Mouse (Mus musculus) heart, embryonic 13.5 days (tissue): Measurements from ENCODE around the gene Nup210. TPM values are rescaled to one million over a fixed set of nuclear protein-coding genes. Genes with fewer than 3 reads are reported as not detected.
A peak's percentile ranks its signal among the peaks of the same experiment; 100 is the strongest.
"Not testable (repeated sequence)": the region's sequence is repeated elsewhere in the genome, so short reads cannot be mapped to it uniquely, and the experiment has no call there.

ENCODE experiments used
- ATAC-seq: fragments of 200-750 bp; cut with Nextera tagmentation; 2 replicates; pipeline ENCODE4 v1.8.0; 2017; ENCODE audit warnings: moderate TSS enrichment; ENCODE audit not compliant: insufficient number of reproducible peaks, low FRiP score, low TSS enrichment; ENCODE audit errors: extremely low read depth
- H3K27ac ChIP-seq: fragments of 300-500 bp; sonication (generic); replicated peaks from 2 replicates; pipeline ENCODE4 v1.5.1; 2015; ENCODE audit warnings: moderate library complexity, mild to moderate bottlenecking, inconsistent platforms
- H3K27me3 ChIP-seq: fragments of 300-500 bp; sonication (generic); replicated peaks from 2 replicates; pipeline ENCODE4 v1.6.1; 2015; ENCODE audit warnings: mild to moderate bottlenecking, inconsistent platforms
- H3K36me3 ChIP-seq: fragments of 300-500 bp; sonication (generic); 2 replicates; pipeline ENCODE4 v1.6.1; 2015; ENCODE audit warnings: mild to moderate bottlenecking, inconsistent platforms
- H3K4me1 ChIP-seq: fragments of 300-500 bp; sonication (generic); 2 replicates; pipeline ENCODE4 v1.6.1; 2015; ENCODE audit warnings: inconsistent platforms
- H3K4me2 ChIP-seq: fragments of 300-500 bp; sonication (generic); 2 replicates; pipeline ENCODE4 v1.6.1; 2015; ENCODE audit warnings: inconsistent platforms, mild to moderate bottlenecking, moderate library complexity
- H3K4me3 ChIP-seq: fragments of 300-500 bp; sonication (generic); 2 replicates; pipeline ENCODE4 v1.5.1; 2015; ENCODE audit warnings: moderate library complexity, mild to moderate bottlenecking, inconsistent platforms
- H3K9ac ChIP-seq: fragments of 300-500 bp; sonication (generic); 2 replicates; pipeline ENCODE4 v1.6.1; 2015; ENCODE audit warnings: inconsistent platforms, mild to moderate bottlenecking, moderate library complexity
- H3K9me3 ChIP-seq: fragments of 300-500 bp; sonication (generic); 2 replicates; pipeline ENCODE4 v1.6.1; 2016; ENCODE audit warnings: inconsistent platforms
- WGBS: fragments of 180-500 bp; shearing (Covaris S2); methylation state at CpG from one replicate; pipeline ENCODE4 v1.1.7; 2015; ENCODE audit warnings: mixed read lengths; 5-methylcytosine and 5-hydroxymethylcytosine counted together
- polyA plus RNA-seq: library from polyadenylated mRNA; unstranded; fragments of >200 nt; fragmentation: Nextera tagmentation; extraction: Ambion mirVana; gene quantifications from 2 replicates; pipeline ENCODE4 v1.2.1, GENCODE M21; 2015

Gene Nup210
- polyA plus RNA-seq, 1 experiment from 2014 or later = 7.6 TPM

- WGBS = 77% methylated on average over 1 of the region's 1 CpGs
Observed at GRCm38 (mm10) chr6:91103421-91103820, 13.2 kb downstream of the Nup210 start.

GRCm38 (mm10) chr6:91100621-91101020 lies 16.0 kb downstream of the Nup210 start:
- Histone ChIP-seq H3K4me3 (no peak overlapping the region), H3K4me2 (no peak overlapping the region), H3K36me3 (peaks cover 21% of the 10 kb centered on the region), H3K9me3 (no peaks in the 10 kb centered on the region), H3K27ac (no peak overlapping the region), H3K4me1 (peaks cover 18% of the 10 kb centered on the region), H3K9ac (no peak overlapping the region), H3K27me3 (no peaks in the 10 kb centered on the region)
- 73% methylated on average over 5 of the region's 5 CpGs for WGBS
- no peak for ATAC-seq

More at GRCm38 (mm10) chr6:91103421-91103820, 13.2 kb downstream of the Nup210 start:
- not testable (repeated sequence) for H3K27me3 ChIP-seq, H3K36me3 ChIP-seq, H3K9me3 ChIP-seq, H3K4me3 ChIP-seq, ATAC-seq, H3K4me2 ChIP-seq, H3K27ac ChIP-seq, H3K9ac ChIP-seq
- peaks cover 18% of the 10 kb centered on the region for H3K4me1 ChIP-seq

GRCm38 (mm10) chr6:91097879-91098278 lies 18.8 kb downstream of the Nup210 start:
- ATAC-seq = no peak
- 92% methylated on average over 3 of the region's 3 CpGs for WGBS
- Histone ChIP-seq H3K4me3 (no peak overlapping the region), H3K9me3 (peaks cover 5% of the 10 kb centered on the region; the same call in 1 of the 2 replicates), H3K27me3 (no peaks in the 10 kb centered on the region), H3K27ac (no peak overlapping the region), H3K4me2 (no peak overlapping the region), H3K4me1 (no peaks in the 10 kb centered on the region), H3K9ac (no peak overlapping the region), H3K36me3 (peaks cover 38% of the 10 kb centered on the region)

- Histone ChIP-seq H3K9me3 (peaks cover 5% of the 10 kb centered on the region; the same call in 1 of the 2 replicates), H3K9ac (no peak overlapping the region), H3K4me2 (no peak overlapping the region), H3K36me3 (peaks cover 38% of the 10 kb centered on the region), H3K27me3 (no peaks in the 10 kb centered on the region), H3K4me3 (no peak overlapping the region), H3K27ac (no peak overlapping the region), H3K4me1 (no peaks in the 10 kb centered on the region)
- 96% methylated on average over 2 of the region's 2 CpGs for WGBS
- no peak for ATAC-seq
Observed at GRCm38 (mm10) chr6:91095072-91095601, 21.5 kb downstream of the Nup210 start.

- H3K4me3 ChIP-seq = no peak overlapping the region
- WGBS = 82% methylated on average over 10 of the region's 10 CpGs
- no peak overlapping the region for H3K4me2 ChIP-seq
- H3K27me3 ChIP-seq = no peaks in the 10 kb centered on the region
- peaks cover 5% of the 10 kb centered on the region; the same call in 1 of the 2 replicates for H3K9me3 ChIP-seq
- no peak overlapping the region for H3K27ac ChIP-seq
- ATAC-seq = no peak
- H3K36me3 ChIP-seq = peaks cover 28% of the 10 kb centered on the region
- H3K4me1 ChIP-seq = no peaks in the 10 kb centered on the region
- no peak overlapping the region for H3K9ac ChIP-seq
Observed at GRCm38 (mm10) chr6:91092216-91092899, 24.3 kb downstream of the Nup210 start.

GRCm38 (mm10) chr6:91085114-91085892 lies 31.3 kb downstream of the Nup210 start:
- Histone ChIP-seq H3K4me1 (no peaks in the 10 kb centered on the region), H3K4me3 (no peak overlapping the region), H3K36me3 (peaks cover 32% of the 10 kb centered on the region), H3K9me3 (no peaks in the 10 kb centered on the region), H3K27me3 (no peaks in the 10 kb centered on the region), H3K9ac (no peak overlapping the region), H3K4me2 (no peak overlapping the region), H3K27ac (no peak overlapping the region)
- ATAC-seq = no peak
- WGBS = 73% methylated on average over 5 of the region's 5 CpGs

- Histone ChIP-seq H3K4me1 (peaks cover 27% of the 10 kb centered on the region), H3K9me3 (no peaks in the 10 kb centered on the region), H3K27ac (no peak overlapping the region), H3K9ac (no peak overlapping the region), H3K4me2 (no peak overlapping the region), H3K27me3 (no peaks in the 10 kb centered on the region), H3K4me3 (no peak overlapping the region), H3K36me3 (peaks cover 16% of the 10 kb centered on the region)
- WGBS = 30% methylated on average over 1 of the region's 1 CpGs
- ATAC-seq = no peak
Observed at GRCm38 (mm10) chr6:91080033-91080432, 36.6 kb downstream of the Nup210 start.

- H3K36me3 ChIP-seq = peaks cover 24% of the 10 kb centered on the region
- H3K4me3 ChIP-seq = no peak overlapping the region
- no peak overlapping the region for H3K9ac ChIP-seq
- H3K4me2 ChIP-seq = peak overlapping the region; percentile 36
- peak; percentile 60; the same call in 1 of the 2 replicates for ATAC-seq
- peak overlapping the region; percentile 91 for H3K27ac ChIP-seq
- no peaks in the 10 kb centered on the region for H3K27me3 ChIP-seq
- 34% methylated on average over 9 of the region's 9 CpGs for WGBS
- H3K9me3 ChIP-seq = 0 out of 2 replicates have a peak, but pooled peaks cover 4% of the 10 kb centered on the region
- peaks cover 27% of the 10 kb centered on the region for H3K4me1 ChIP-seq
Observed at GRCm38 (mm10) chr6:91076249-91076648, 40.4 kb downstream of the Nup210 start.

GRCm38 (mm10) chr6:91068511-91068910 lies 48.1 kb downstream of the Nup210 start:
- Histone ChIP-seq H3K4me3 (no peak overlapping the region), H3K36me3 (peaks cover 44% of the 10 kb centered on the region), H3K9me3 (0 out of 2 replicates have a peak, but pooled peaks cover 4% of the 10 kb centered on the region), H3K4me1 (peaks cover 9% of the 10 kb centered on the region; the same call in 1 of the 2 replicates), H3K27me3 (0 out of 2 replicates have a peak, but pooled peaks cover 4% of the 10 kb centered on the region), H3K27ac (no peak overlapping the region), H3K9ac (no peak overlapping the region), H3K4me2 (no peak overlapping the region)
- 44% methylated on average over 1 of the region's 1 CpGs for WGBS
- no peak for ATAC-seq

- no peak overlapping the region for H3K27ac ChIP-seq
Observed at GRCm38 (mm10) chr6:91067048-91067447, 49.6 kb downstream of the Nup210 start.

GRCm38 (mm10) chr6:91061296-91061695 lies 55.3 kb downstream of the Nup210 start:
- Histone ChIP-seq H3K36me3 (peaks cover 20% of the 10 kb centered on the region), H3K4me1 (peaks cover 21% of the 10 kb centered on the region), H3K27ac (no peak overlapping the region), H3K4me2 (no peak overlapping the region), H3K27me3 (0 out of 2 replicates have a peak, but pooled peaks cover 4% of the 10 kb centered on the region), H3K4me3 (no peak overlapping the region), H3K9ac (no peak overlapping the region), H3K9me3 (no peaks in the 10 kb centered on the region)
- 81% methylated on average over 2 of the region's 2 CpGs for WGBS
- ATAC-seq = no peak

More at GRCm38 (mm10) chr6:91067048-91067447, 49.6 kb downstream of the Nup210 start:
- Histone ChIP-seq H3K9me3 (no peaks in the 10 kb centered on the region), H3K9ac (no peak overlapping the region), H3K27me3 (0 out of 2 replicates have a peak, but pooled peaks cover 4% of the 10 kb centered on the region), H3K4me1 (peaks cover 9% of the 10 kb centered on the region; the same call in 1 of the 2 replicates), H3K4me3 (no peak overlapping the region), H3K4me2 (no peak overlapping the region), H3K36me3 (peaks cover 31% of the 10 kb centered on the region)
- no peak for ATAC-seq
- WGBS = 83% methylated on average over 3 of the region's 3 CpGs
